Mouse (Mus musculus): ENCODE measurements around the gene Stard13.

DNA sequence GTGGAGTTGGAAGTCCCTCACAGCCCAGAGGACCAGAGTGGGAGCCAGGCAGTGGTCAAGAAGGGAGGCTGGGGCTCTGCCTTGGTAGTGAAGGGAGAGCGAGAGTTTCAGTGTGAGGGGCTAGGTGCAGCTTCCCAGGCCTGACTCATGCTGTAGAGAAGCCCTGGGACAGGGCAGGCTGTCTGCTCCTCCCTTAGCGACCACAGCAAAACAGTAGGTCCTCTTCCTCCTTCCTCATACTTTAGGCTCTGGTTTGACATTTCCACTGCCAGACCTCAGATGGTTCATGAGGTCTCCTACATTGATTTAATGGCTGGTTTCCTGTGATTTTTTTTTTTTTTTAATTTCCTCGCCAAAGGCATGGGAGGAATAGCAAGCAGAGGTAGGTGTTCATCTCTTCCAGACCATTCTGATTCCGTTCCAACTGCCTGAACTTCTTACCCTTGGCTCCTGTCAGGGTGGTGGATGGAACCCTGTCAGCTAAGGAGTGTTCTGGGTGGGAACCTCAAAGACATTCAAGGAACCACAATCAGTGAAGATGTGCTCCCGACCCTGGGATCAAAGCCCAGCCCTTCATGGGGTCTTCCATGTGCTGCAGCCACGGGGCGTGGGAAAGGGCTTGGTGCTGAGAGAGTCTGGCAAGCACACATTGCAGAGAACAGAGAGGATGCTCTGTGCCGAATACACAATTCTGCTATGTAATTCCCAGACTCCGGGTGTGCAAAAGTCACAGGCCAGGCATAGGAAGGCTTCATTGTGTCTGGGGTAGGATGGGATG is 147.0 kb downstream of the Stard13 start:
- no peak for TF ChIP-seq POLR2A (IDR thresholded peaks at IDR 0.05; ENCODE audit: borderline replicate concordance, extremely low read depth, low read depth, low read length)
- TF ChIP-seq CTCF (IDR thresholded peaks at IDR 0.05; ENCODE audit: insufficient read depth, low read length): no peak
